Mouse (Mus musculus) Patski (cell line): ENCODE measurements around the gene Cntrl. TPM values are rescaled to one million over a fixed set of nuclear protein-coding genes. Genes with fewer than 3 reads are reported as not detected.

Source experiments
- ATAC-seq: fragments of 100-300 bp; one replicate; pipeline ENCODE4 v1.8.0; 2021
- CTCF ChIA-PET: fragments of 350-600 bp; sonication (Branson Sonifier 250); formaldehyde crosslinking; loops from one replicate; lab custom pipeline; 2022; ENCODE audit warnings: inconsistent platforms; lab: Charles Lee
- POLR2A ChIA-PET: fragments of 350-600 bp; sonication (Branson Sonifier 250); formaldehyde crosslinking; loops from one replicate; lab custom pipeline; 2022; ENCODE audit warnings: antibody characterized with exemption, inconsistent platforms; lab: Charles Lee
- DNase-seq: peaks from one replicate; pipeline ENCODE4 v3.0.0-alpha.2; 2011; ENCODE audit warnings: low read depth, low spot score
- H3K27me3 ChIP-seq: fragments of 371-371 bp; one replicate; pipeline ENCODE4 v1.5.1; 2021
- CTCF ChIP-seq: fragments of 100-300 bp; IDR thresholded peaks from one replicate; pipeline ENCODE4 v1.5.1; 2021
- in situ Hi-C: fragments of 300-500 bp; cut with MboI; formaldehyde crosslinking; loops from 3 replicates; pipeline ENCODE4 v1.11.1; 2018; ENCODE audit warnings: low pct_unique_long_range_greater_than_20kb, mixed read lengths
- polyA plus RNA-seq: library from polyadenylated mRNA; unstranded; gene quantifications from one replicate; pipeline ENCODE4 v1.2.3, GENCODE M21; 2021

Gene Cntrl
- polyA plus RNA-seq, 1 experiment from 2014 or later = 17.4 TPM

DNA sequence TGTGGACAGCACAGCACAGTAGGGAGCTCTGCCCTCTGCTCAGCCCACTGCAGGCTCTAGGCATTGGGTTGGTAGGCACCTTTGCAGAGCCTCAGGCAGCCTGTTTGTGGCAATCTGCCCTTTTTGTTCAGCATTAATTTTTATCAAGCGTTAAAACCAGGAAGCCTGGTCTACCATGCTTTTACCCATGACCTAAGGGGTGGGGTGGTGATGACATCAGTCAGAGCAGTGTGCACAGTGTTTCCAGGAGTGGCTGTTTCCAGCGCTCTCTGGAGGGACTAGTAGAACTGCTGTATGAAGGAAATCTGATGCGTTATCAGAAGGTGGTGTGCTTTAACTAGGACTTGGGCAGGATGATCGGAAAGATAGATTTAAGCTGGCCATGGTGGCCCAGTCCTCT, 63.0 kb downstream of the Cntrl start:
- ChIA-PET CTCF (interaction anchor here (1.3 to 2.8 kb wide), 3 partner anchors 9 to 22 kb away, joined by 4 to 11 read pairs (median 4); no protein-coding TSS in a partner anchor), POLR2A (no interaction called here)
- in situ Hi-C loops = no loop called here
- TF ChIP-seq CTCF = no peak
- no peak for ATAC-seq
- H3K27me3 ChIP-seq = no peaks in the 10 kb centered on the region
- DNase-seq = no peak

DNA sequence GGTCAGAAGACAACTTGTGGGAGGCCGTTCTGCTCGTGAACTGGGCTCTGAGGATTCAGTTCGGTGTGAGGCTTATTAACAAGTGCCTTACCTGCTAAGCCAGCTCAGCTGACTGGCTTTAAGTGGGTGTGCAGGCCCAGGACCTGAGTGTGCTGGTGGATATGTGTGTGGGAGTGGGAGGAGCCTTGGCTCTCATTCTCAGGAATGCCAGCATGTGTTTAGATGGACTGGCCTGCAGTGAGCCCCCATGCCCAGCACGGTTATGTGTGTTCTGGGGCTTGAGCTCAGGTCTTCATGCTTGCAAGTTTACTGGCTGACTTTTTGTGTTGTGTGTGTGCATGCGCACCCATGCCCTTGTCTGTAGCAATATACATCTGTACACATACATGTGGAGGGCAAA, 64.4 kb downstream of the Cntrl start:
- in situ Hi-C loops = no loop called here
- no peak for ATAC-seq
- no peaks in the 10 kb centered on the region for H3K27me3 ChIP-seq
- ChIA-PET CTCF (interaction anchor here (1.6 to 2.8 kb wide), 2 partner anchors 10 to 23 kb away, joined by 4 to 11 read pairs; no protein-coding TSS in a partner anchor), POLR2A (no interaction called here)
- DNase-seq = no peak
- no peak for TF ChIP-seq CTCF

DNA sequence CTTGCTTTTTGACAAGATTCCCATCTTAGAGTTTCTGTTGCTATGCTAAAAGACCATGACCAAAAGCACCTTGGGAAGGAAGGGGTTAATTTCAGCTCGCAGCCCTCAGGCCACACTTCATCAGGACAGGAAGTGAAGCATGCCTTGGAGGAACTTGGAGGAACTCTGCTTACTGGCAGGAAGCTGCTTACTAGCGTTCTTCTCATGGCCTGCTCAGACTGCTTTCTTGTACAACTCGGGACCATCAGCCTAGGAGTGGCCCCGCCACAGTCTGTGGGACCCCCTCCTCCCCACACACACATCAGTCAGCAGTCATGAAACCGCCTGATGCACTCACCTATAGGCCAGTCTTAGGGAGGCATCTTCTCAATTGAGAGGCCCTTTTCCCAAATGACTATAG, 64.8 kb downstream of the Cntrl start:
- ATAC-seq (no peak), DNase-seq (no peak)
- POLR2A ChIA-PET = interaction anchor here (0.5 to 1.0 kb wide), 2 partner anchors 12 to 1160 kb away, joined by 3 to 4 read pairs; no protein-coding TSS in a partner anchor
- in situ Hi-C loops = no loop called here
- TF ChIP-seq CTCF = no peak
- CTCF ChIA-PET = interaction anchor here (0.7 to 2.8 kb wide), 3 partner anchors 9 to 91 kb away, joined by 3 to 11 read pairs (median 3); no protein-coding TSS in a partner anchor
- H3K27me3 ChIP-seq = no peaks in the 10 kb centered on the region

GRCm38 (mm10) chr2:35175281-35176065, 66.2 kb downstream of the Cntrl start:
- no peak for TF ChIP-seq CTCF
- CTCF ChIA-PET = interaction anchor here (2.8 kb wide), 1 partner anchor 8 kb away, joined by 11 read pairs; no protein-coding TSS in a partner anchor
- DNase-seq (no peak), ATAC-seq (no peak)
- no peaks in the 10 kb centered on the region for H3K27me3 ChIP-seq
- POLR2A ChIA-PET = interaction anchor here (0.8 to 1.0 kb wide), 2 partner anchors 10 to 34 kb away, joined by 3 read pairs; no protein-coding TSS in a partner anchor
- in situ Hi-C loops = no loop called here

GRCm38 (mm10) chr2:35178153-35178552, 68.9 kb downstream of the Cntrl start:
- TF ChIP-seq CTCF = no peak
- in situ Hi-C loops = no loop called here
- ATAC-seq (no peak), DNase-seq (no peak)
- CTCF ChIA-PET = no interaction called here
- POLR2A ChIA-PET = interaction anchor here (0.6 kb wide), 1 partner anchor 26 kb away, joined by 3 read pairs; no protein-coding TSS in a partner anchor
- H3K27me3 ChIP-seq = no peaks in the 10 kb centered on the region

DNA sequence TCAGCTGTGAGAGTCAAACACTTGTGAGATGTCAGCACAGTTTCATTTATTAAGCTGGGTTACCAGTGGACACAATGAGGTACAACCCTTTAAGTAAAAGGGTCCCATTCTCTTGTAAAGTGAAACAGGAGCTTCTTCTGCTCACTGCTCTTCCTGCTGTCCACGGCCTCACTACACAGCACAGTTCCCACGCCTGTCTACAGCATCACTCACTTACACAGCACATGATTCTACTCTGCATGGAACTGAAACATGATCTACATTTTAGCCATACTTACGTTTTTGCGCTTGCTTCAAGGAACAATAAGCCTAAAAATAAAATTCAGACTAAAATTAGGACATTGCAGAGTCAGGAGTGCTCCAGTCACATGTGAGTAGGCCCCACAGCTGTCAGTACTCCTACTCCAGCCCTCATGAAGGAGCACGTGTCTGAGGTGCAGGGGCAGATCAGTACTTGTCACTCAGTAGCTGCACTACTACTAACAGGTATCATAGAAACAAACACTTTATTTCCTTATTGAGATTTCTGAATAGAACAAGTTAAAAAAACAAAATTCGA, 73.9 kb downstream of the Cntrl start:
- ChIA-PET CTCF (interaction anchor here (2.7 kb wide), 1 partner anchor 9 kb away, joined by 11 read pairs; no protein-coding TSS in a partner anchor), POLR2A (no interaction called here)
- ATAC-seq (no peak), DNase-seq (no peak)
- no peak for TF ChIP-seq CTCF
- no peaks in the 10 kb centered on the region for H3K27me3 ChIP-seq
- in situ Hi-C loops = no loop called here

- ATAC-seq (no peak), DNase-seq (no peak)
- no peaks in the 10 kb centered on the region for H3K27me3 ChIP-seq
- TF ChIP-seq CTCF = no peak
- ChIA-PET CTCF (interaction anchor here (1.2 to 2.9 kb wide), 2 partner anchors 10 to 40 kb away, joined by 3 to 8 read pairs; no protein-coding TSS in a partner anchor), POLR2A (no interaction called here)
- in situ Hi-C loops = no loop called here
Observed at GRCm38 (mm10) chr2:35188929-35189328, 79.6 kb downstream of the Cntrl start.

GRCm38 (mm10) chr2:35193976-35194375, 84.7 kb downstream of the Cntrl start:
- in situ Hi-C loops = no loop called here
- H3K27me3 ChIP-seq = no peaks in the 10 kb centered on the region
- DNase-seq = no peak
- no peak for TF ChIP-seq CTCF
- ChIA-PET POLR2A (no interaction called here), CTCF (interaction anchor here (1.4 kb wide), 1 partner anchor 14 kb away, joined by 3 read pairs; no protein-coding TSS in a partner anchor)
- no peak for ATAC-seq

DNA sequence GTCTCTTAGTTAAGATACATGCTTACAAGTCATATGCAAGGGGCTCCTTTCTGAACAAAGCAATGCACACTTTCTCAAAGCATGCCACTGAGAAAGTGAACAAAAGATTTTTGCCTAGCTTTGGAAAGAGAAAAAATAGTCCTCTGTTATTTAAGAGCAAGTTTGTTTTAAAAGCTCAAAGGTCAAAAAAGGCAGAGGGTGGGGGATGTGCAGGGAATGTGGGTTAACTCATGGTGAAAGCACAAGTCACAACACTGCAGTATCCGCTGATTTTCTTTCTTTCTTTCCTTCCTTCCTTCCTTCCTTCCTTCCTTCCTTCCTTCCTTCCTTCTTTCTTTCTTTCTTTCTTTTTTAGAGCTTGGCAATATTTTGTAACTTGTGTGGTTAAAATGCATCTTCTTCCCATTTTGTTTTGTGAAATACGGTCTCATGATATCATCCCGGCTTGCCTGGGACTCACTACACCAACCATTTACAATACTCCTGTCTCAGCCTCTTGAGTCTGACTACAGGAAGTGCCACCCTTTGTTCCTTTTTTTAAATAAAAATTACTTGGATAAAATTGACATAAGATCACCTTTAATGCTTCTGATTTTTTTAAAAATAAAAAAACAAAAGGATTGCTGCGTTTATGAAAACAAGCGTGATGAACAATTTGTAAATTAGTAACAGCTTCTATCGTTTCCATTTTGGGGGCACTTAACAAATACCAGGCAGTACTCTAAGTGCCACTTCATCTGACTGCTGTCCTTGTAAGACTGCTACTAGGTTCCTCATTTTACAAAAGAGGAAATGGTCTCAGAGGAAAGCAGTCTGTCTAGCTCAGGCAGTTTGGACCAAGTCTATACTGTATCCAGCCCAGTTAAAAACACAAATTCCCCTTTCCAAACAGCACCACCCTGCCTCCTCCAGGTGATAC, 86.6 kb downstream of the Cntrl start:
- no peak for ATAC-seq
- CTCF ChIA-PET = interaction anchor here (1.0 to 1.3 kb wide), 3 partner anchors 9 to 21 kb away, joined by 3 read pairs; no protein-coding TSS in a partner anchor
- POLR2A ChIA-PET = no interaction called here
- no peak for DNase-seq
- in situ Hi-C loops = no loop called here
- no peaks in the 10 kb centered on the region for H3K27me3 ChIP-seq
- no peak for TF ChIP-seq CTCF

GRCm38 (mm10) chr2:35199541-35199940, 90.2 kb downstream of the Cntrl start:
- CTCF ChIA-PET = interaction anchor here (1.5 to 2.2 kb wide), 2 partner anchors 11 to 15 kb away, joined by 6 to 8 read pairs; no protein-coding TSS in a partner anchor
- no peak for ATAC-seq
- H3K27me3 ChIP-seq = no peaks in the 10 kb centered on the region
- POLR2A ChIA-PET = no interaction called here
- TF ChIP-seq CTCF = no peak
- in situ Hi-C loops = no loop called here
- no peak for DNase-seq
